Mouse (Mus musculus): ENCODE results near the gene Grb2. TPM values are rescaled to one million over a fixed set of nuclear protein-coding genes. Genes with fewer than 3 reads are reported as not detected.
"Not testable (repeated sequence)": the region's sequence is repeated elsewhere in the genome, so short reads cannot be mapped to it uniquely, and the experiment has no call there.

Gene Grb2
- polyA plus RNA-seq, 1 experiment: 74.7 TPM

DNA sequence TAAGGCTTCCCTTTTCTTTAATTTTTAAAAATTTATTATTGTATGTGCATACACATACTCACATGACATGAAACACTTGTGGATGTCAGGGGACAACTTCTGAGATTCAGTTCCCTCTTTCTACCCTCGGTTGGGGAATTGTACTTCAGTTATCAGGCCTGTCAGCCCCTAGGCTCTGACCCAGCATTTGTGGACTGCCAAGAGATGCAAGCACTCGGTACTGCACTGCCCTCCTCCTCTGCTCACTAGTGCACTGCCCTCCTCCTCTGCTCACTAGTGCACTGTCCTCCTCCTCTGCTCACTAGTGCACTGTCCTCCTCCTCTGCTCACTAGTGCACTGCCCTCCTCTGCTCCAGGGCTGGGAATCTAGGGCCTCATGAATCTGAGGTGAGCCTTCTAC, 54.3 kb downstream of the Grb2 start:
- 14% methylated on average over 2 of the region's 2 CpGs for WGBS
- peaks cover 10% of the 10 kb centered on the region for H3K4me1 ChIP-seq (ENCODE audit: control insufficient read depth, insufficient read depth, insufficient read length)
- no peak for TF ChIP-seq CTCF (IDR thresholded peaks at IDR 0.05; ENCODE audit: extremely low read depth, insufficient read depth, insufficient read length, insufficient replicate concordance)
- H3K27me3 ChIP-seq (ENCODE audit: control insufficient read depth, insufficient read depth, low read length): no peaks in the 10 kb centered on the region
- peak in 1 of 2 experiments; percentile 48 for DNase-seq (ENCODE audit: low read depth in 1 of 2, low spot score in 2 of 2)
- peaks cover 17% of the 10 kb centered on the region for H3K36me3 ChIP-seq (ENCODE audit: control insufficient read depth, insufficient read depth, low read length)
- no peak overlapping the region for H3K4me3 ChIP-seq (ENCODE audit: extremely low read depth, insufficient read depth, insufficient read length)
- H3K27ac ChIP-seq (ENCODE audit: insufficient read depth, low read length): peak overlapping the region; percentile 68

DNA sequence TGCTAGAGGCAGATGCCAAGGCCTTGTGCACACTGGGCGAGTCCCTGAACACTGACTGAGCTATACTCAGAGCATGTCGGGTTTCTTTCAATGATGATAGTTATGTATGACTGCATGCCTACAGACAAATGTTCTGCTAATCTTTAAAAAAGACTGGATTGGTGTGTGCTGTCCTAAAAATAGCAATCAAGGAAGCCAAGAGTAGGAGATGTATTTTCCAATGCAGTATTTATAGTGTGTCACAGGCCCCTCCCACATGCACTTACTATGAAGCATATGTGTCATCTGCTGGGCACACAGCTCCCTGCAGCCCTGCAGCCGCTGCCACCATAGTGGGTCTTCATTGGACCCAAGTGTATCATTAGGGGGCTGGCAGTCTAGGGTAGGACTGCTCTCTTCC, 55.2 kb downstream of the Grb2 start:
- Histone ChIP-seq H3K27me3 (ENCODE audit: control insufficient read depth, insufficient read depth, low read length) (no peaks in the 10 kb centered on the region), H3K4me3 (ENCODE audit: extremely low read depth, insufficient read depth, insufficient read length) (no peak overlapping the region), H3K4me1 (ENCODE audit: control insufficient read depth, insufficient read depth, insufficient read length) (peaks cover 10% of the 10 kb centered on the region), H3K27ac (ENCODE audit: insufficient read depth, low read length) (peak overlapping the region; percentile 76), H3K36me3 (ENCODE audit: control insufficient read depth, insufficient read depth, low read length) (peaks cover 21% of the 10 kb centered on the region)
- WGBS: 82% methylated on average over 3 of the region's 3 CpGs
- no peak for DNase-seq (ENCODE audit: low read depth in 1 of 2, low spot score in 2 of 2)
- TF ChIP-seq CTCF (IDR thresholded peaks at IDR 0.05; ENCODE audit: extremely low read depth, insufficient read depth, insufficient read length, insufficient replicate concordance) (no peak), POLR2A (IDR thresholded peaks at IDR 0.05; ENCODE audit: low read depth, low read length) (no peak)

DNA sequence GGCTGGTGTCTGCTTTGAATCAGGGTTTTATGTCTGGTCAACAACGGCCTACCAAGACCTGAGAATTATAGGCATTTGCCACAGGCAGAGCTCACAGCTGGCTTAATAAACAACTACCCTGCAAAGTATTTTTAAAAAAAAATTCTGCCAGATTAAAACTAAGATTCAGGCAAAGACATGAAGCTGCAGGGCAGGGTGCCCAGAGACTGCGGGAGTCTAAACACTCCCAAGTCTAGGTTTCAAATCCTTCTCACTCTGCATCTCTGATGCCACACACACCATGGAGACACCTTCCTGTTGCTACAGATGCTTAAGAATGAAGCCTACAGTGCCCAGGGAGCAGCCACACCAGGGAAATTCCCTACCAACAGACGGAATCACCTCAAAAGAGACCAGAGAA, 56.7 kb downstream of the Grb2 start:
- no peak for DNase-seq (ENCODE audit: low read depth in 1 of 2, low spot score in 2 of 2)
- Histone ChIP-seq H3K4me1 (ENCODE audit: control insufficient read depth, insufficient read depth, insufficient read length) (peaks cover 10% of the 10 kb centered on the region), H3K27me3 (ENCODE audit: control insufficient read depth, insufficient read depth, low read length) (no peaks in the 10 kb centered on the region), H3K4me3 (ENCODE audit: extremely low read depth, insufficient read depth, insufficient read length) (no peak overlapping the region), H3K36me3 (ENCODE audit: control insufficient read depth, insufficient read depth, low read length) (peaks cover 25% of the 10 kb centered on the region), H3K27ac (ENCODE audit: insufficient read depth, low read length) (no peak overlapping the region)
- WGBS: 91% methylated on average over 3 of the region's 3 CpGs
- TF ChIP-seq CTCF (IDR thresholded peaks at IDR 0.05; ENCODE audit: extremely low read depth, insufficient read depth, insufficient read length, insufficient replicate concordance) (no peak), POLR2A (IDR thresholded peaks at IDR 0.05; ENCODE audit: low read depth, low read length) (no peak)

DNA sequence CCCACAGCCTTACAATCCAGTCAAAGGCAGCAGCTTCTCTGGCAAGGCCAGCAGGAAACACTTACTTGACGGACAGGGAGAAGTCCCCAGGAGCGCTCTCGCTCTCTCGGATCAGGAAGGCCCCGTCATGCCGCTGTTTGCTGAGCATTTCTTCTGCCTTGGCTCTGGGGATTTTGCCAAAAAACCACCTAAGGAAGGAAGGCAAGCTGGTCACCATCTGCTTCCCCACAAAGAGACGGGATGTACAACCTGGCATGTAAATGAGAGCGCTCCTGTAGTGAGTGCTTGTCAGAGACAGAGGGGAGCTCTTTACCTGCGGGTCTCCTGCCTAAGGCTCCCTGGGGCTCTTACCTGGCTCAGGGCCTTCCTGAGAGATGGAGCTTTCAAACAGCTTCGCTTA, 58.7 kb downstream of the Grb2 start:
- WGBS: 87% methylated on average over 10 of the region's 10 CpGs
- no peak overlapping the region for H3K27ac ChIP-seq (ENCODE audit: insufficient read depth, low read length)
- H3K4me1 ChIP-seq (ENCODE audit: control insufficient read depth, insufficient read depth, insufficient read length): peaks cover 13% of the 10 kb centered on the region
- no peak for TF ChIP-seq CTCF (IDR thresholded peaks at IDR 0.05; ENCODE audit: extremely low read depth, insufficient read depth, insufficient read length, insufficient replicate concordance)
- H3K4me3 ChIP-seq (ENCODE audit: extremely low read depth, insufficient read depth, insufficient read length): no peak overlapping the region
- no peak for DNase-seq (ENCODE audit: low read depth in 1 of 2, low spot score in 2 of 2)
- no peaks in the 10 kb centered on the region for H3K27me3 ChIP-seq (ENCODE audit: control insufficient read depth, insufficient read depth, low read length)
- H3K36me3 ChIP-seq (ENCODE audit: control insufficient read depth, insufficient read depth, low read length): peaks cover 25% of the 10 kb centered on the region

DNA sequence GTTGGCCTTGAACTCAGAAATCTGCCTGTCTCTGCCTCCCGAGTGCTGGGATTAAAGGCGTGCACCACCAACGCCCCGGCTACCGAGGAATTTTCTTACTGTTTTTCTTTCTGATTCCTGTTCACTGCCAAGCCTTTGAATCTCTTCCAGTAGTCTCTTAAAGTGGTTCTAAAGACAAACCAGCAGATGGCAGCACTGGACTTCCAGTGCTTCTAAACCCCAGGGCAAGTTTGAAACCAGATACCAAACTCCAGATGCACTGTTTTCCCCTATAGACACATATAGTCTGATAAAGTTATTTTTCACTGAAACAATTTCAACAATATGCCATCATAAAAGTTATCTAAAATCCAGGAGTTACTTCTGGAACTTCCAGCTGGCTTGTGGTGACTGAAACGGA, 60.9 kb downstream of the Grb2 start:
- Histone ChIP-seq H3K27me3 (ENCODE audit: control insufficient read depth, insufficient read depth, low read length) (no peaks in the 10 kb centered on the region), H3K4me3 (ENCODE audit: extremely low read depth, insufficient read depth, insufficient read length) (no peak overlapping the region), H3K27ac (ENCODE audit: insufficient read depth, low read length) (no peak overlapping the region), H3K36me3 (ENCODE audit: control insufficient read depth, insufficient read depth, low read length) (peaks cover 25% of the 10 kb centered on the region), H3K4me1 (ENCODE audit: control insufficient read depth, insufficient read depth, insufficient read length) (peaks cover 12% of the 10 kb centered on the region; the same call in 1 of the 2 replicates)
- 51% methylated on average over 6 of the region's 6 CpGs for WGBS
- no peak for TF ChIP-seq POLR2A (IDR thresholded peaks at IDR 0.05; ENCODE audit: low read depth, low read length)
- TF ChIP-seq CTCF (IDR thresholded peaks at IDR 0.05; ENCODE audit: extremely low read depth, insufficient read depth, insufficient read length, insufficient replicate concordance): peak; percentile 37; the same call in 1 of the 2 replicates
- DNase-seq (ENCODE audit: low read depth in 1 of 2, low spot score in 2 of 2): peak; percentile 51 to 64

- WGBS: 64% methylated on average over 9 of the region's 9 CpGs
- H3K4me3 ChIP-seq (ENCODE audit: extremely low read depth, insufficient read depth, insufficient read length): no peak overlapping the region
- H3K36me3 ChIP-seq (ENCODE audit: control insufficient read depth, insufficient read depth, low read length): peaks cover 25% of the 10 kb centered on the region
- TF ChIP-seq POLR2A (IDR thresholded peaks at IDR 0.05; ENCODE audit: low read depth, low read length) (no peak), CTCF (IDR thresholded peaks at IDR 0.05; ENCODE audit: extremely low read depth, insufficient read depth, insufficient read length, insufficient replicate concordance) (no peak)
- DNase-seq (ENCODE audit: low read depth in 1 of 2, low spot score in 2 of 2): peak in 1 of 2 experiments; percentile 52
- peak overlapping the region; percentile 55 for H3K27ac ChIP-seq (ENCODE audit: insufficient read depth, low read length)
- no peaks in the 10 kb centered on the region for H3K27me3 ChIP-seq (ENCODE audit: control insufficient read depth, insufficient read depth, low read length)
- H3K4me1 ChIP-seq (ENCODE audit: control insufficient read depth, insufficient read depth, insufficient read length): peaks cover 21% of the 10 kb centered on the region
Observed at GRCm38 (mm10) chr11:115646439-115646838, 62.0 kb downstream of the Grb2 start.

DNA sequence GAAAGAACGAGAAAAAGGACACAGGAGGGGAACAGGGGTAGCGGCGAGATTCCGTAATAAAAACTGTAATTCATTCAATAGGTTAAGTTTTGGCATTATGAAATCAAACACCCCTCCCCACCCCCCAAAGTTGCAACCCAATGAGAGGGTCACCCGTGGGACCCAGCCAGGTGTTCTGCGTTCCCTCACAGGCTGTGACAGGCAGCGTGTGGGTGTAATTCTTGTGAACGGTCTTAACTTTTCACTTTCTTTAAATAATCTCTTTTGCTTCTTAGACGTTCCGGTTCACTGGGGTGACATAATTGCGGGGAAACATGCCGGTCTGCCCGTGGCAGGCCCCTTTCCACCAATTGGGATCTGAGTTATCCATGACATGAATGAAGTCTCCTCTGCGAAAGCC, 62.9 kb downstream of the Grb2 start:
- 68% methylated on average over 14 of the region's 14 CpGs for WGBS
- not testable (repeated sequence) for DNase-seq (ENCODE audit: low read depth in 1 of 2, low spot score in 2 of 2); H3K27me3 ChIP-seq (ENCODE audit: control insufficient read depth, insufficient read depth, low read length); H3K4me3 ChIP-seq (ENCODE audit: extremely low read depth, insufficient read depth, insufficient read length)
- Histone ChIP-seq H3K4me1 (ENCODE audit: control insufficient read depth, insufficient read depth, insufficient read length) (peaks cover 28% of the 10 kb centered on the region), H3K36me3 (ENCODE audit: control insufficient read depth, insufficient read depth, low read length) (peaks cover 25% of the 10 kb centered on the region), H3K27ac (ENCODE audit: insufficient read depth, low read length) (peak overlapping the region; percentile 68; the same call in 1 of the 2 replicates)

Data from spleen, adult 2 months (tissue).